Mouse (Mus musculus) testis, adult 2 months (tissue): ENCODE results near the gene Kcnh6.

Experiments used
- CTCF ChIP-seq: fragments of 200-500 bp; IDR thresholded peaks from 2 replicates; pipeline ENCODE4 v1.5.1; 2012; ENCODE audit warnings: low read depth, mild to moderate bottlenecking, inconsistent platforms, low read length, moderate library complexity; ENCODE audit not compliant: control insufficient read depth, insufficient read depth, insufficient replicate concordance
- POLR2A ChIP-seq: fragments of 200-500 bp; IDR thresholded peaks from 2 replicates; pipeline ENCODE4 v1.6.1; 2012; ENCODE audit warnings: low read depth, mild to moderate bottlenecking, inconsistent platforms, low read length, moderate library complexity; ENCODE audit not compliant: control insufficient read depth

GRCm38 (mm10) chr11:106020051-106020763 is 12.3 kb downstream of the Kcnh6 start:
- TF ChIP-seq CTCF (no peak), POLR2A (no peak)
